Mouse (Mus musculus) Patski (cell line): ENCODE results near the gene Maml3. TPM values are rescaled to one million over a fixed set of nuclear protein-coding genes. Genes with fewer than 3 reads are reported as not detected.

Source experiments
- ATAC-seq: fragments of 100-300 bp; one replicate; pipeline ENCODE4 v1.8.0; 2021
- CTCF ChIA-PET: fragments of 350-600 bp; sonication (Branson Sonifier 250); formaldehyde crosslinking; loops from one replicate; lab custom pipeline; 2022; ENCODE audit warnings: inconsistent platforms; lab: Charles Lee
- POLR2A ChIA-PET: fragments of 350-600 bp; sonication (Branson Sonifier 250); formaldehyde crosslinking; loops from one replicate; lab custom pipeline; 2022; ENCODE audit warnings: antibody characterized with exemption, inconsistent platforms; lab: Charles Lee
- DNase-seq: peaks from one replicate; pipeline ENCODE4 v3.0.0-alpha.2; 2011; ENCODE audit warnings: low read depth, low spot score
- H3K27me3 ChIP-seq: fragments of 371-371 bp; one replicate; pipeline ENCODE4 v1.5.1; 2021
- CTCF ChIP-seq: fragments of 100-300 bp; IDR thresholded peaks from one replicate; pipeline ENCODE4 v1.5.1; 2021
- in situ Hi-C: fragments of 300-500 bp; cut with MboI; formaldehyde crosslinking; loops from 3 replicates; pipeline ENCODE4 v1.11.1; 2018; ENCODE audit warnings: low pct_unique_long_range_greater_than_20kb, mixed read lengths
- polyA plus RNA-seq: library from polyadenylated mRNA; unstranded; gene quantifications from one replicate; pipeline ENCODE4 v1.2.3, GENCODE M21; 2021

Maml3 gene
- polyA plus RNA-seq, 1 experiment from 2014 or later, result 7.7 TPM

DNA sequence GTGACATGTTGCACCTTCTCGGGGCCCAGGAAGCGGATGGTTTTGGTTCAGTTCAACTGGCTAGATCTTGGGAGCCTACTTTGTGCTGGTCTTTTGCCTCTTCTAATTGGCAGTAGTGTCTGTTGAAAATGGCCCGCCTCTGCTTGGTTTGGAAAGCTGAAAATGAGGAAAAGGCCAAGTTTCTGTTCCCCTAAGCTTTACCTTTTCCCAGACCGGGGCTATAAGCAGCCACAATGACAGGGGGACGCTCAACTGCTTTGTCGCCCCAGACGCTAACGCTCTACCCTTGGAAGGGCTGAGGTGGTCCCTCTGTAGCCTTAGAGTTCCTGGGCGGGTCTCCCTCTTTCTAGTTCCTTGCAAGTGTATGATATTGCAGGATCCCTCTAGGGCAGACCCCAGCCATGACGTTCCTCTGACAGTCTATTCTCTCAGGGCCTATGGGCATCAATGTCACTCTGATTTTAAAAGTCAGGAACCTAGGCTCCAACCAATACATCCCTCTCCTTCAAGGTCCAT, 315.4 kb downstream of the Maml3 start:
- in situ Hi-C loops, result no loop called here
- no peaks in the 10 kb centered on the region for H3K27me3 ChIP-seq
- CTCF ChIA-PET, result no interaction called here

DNA sequence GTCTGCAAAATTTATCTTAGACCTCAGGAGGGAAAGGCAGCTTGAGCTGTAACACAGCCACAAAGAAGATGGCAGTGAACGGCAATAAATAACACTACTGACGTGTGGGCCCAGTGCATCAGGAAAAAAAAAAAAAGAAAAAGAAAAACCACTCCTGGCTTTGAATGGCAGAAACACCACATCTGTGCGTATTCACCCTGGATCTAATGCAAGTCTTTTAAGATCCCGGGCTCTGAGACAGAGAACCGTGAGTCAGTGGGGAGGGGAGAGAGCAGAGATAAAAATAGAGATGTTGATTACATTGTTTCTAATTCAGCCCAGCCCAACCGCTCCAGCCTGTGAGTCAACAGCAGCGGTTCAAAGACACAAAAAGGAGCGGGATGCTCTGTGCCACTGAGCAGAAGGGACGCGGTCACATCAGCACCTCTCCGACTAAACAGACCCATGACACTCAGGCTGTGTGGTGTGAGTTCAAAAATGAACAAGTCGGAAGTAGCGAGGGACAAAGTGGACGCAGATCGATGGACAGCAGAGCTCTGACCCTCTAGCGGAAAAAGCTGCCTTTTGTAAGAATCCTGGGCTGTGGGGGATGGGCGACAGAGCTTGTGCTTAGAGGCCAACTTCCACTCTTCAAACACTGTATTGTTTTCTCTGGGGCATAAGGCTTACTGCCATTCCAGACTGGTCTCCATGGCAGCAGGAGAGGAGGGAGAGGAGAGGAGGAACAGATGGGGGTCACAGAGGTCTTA, 316.1 kb downstream of the Maml3 start:
- ATAC-seq (no peak), DNase-seq (no peak)
- POLR2A ChIA-PET, result no interaction called here

More for the DNA sequence above, 315.4 kb downstream of the Maml3 start:
- ATAC-seq (no peak), DNase-seq (no peak)
- no peak for TF ChIP-seq CTCF
- POLR2A ChIA-PET, result no interaction called here

DNA sequence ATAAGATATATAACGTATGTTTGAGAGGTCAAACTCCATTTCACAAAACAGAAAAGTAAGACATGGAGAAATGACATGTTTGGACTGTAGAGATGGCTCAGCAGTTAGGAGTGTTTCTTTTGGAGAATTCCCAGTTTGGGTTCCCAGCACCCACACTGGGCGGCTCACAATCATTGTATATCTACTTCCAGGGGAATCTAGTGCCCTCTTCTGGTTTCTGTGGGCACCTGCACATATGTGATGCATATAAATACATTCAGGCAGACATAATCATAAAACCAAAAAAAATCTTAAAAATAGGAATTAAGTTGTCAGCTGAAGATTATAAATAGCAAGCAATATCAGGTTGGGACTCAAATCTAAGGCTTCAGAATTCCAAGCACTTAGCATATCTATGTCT, 316.9 kb downstream of the Maml3 start:
- no peak for TF ChIP-seq CTCF
- no peak for DNase-seq
- ChIA-PET CTCF (interaction anchor here (1.2 kb wide), 1 partner anchor 9 kb away, joined by 4 read pairs; no protein-coding TSS in a partner anchor), POLR2A (no interaction called here)
- ATAC-seq, result no peak
- H3K27me3 ChIP-seq, result no peaks in the 10 kb centered on the region
- in situ Hi-C loops, result no loop called here

More for the DNA sequence above, 316.1 kb downstream of the Maml3 start:
- in situ Hi-C loops, result no loop called here
- H3K27me3 ChIP-seq, result no peaks in the 10 kb centered on the region
- no peak for TF ChIP-seq CTCF
- CTCF ChIA-PET, result no interaction called here

DNA sequence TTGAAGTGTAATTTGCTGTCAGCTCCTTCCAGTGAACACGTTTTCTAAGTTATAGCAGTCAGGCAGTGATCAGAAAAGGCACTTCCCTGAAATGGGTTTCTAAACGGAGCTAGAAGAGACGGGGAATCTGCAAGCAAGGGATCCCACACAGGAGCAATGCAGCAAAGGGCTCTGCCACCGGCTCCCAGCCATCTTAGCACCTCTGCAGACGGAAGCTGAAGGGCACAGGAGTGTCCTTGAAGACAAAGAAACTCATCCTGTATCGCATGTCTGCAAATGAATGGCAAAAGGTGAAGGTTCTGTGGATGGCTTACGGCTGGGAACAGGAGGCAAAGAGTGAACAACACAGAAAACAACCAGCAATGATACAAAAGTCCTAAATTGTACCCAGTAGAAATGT, 319.1 kb downstream of the Maml3 start:
- POLR2A ChIA-PET, result no interaction called here
- in situ Hi-C loops, result no loop called here
- H3K27me3 ChIP-seq, result no peaks in the 10 kb centered on the region

DNA sequence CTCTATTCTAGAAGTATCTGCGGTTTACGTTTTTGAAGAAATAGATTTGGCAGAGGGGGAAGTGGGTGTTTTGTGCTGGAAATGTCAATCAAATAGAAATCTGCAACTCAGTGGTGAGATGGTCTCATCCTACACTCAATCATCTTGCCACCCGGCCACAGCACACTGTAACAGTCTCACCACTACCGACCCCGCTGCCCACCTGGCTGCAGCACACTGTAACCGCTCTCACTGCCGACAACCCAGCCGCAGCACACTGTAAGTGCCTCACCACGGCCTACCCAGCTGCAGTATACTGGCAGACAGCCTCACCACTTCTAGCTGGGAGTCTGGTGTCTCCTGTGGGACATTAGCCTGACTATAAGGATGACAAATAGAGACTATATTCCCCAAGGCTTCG, 322.7 kb downstream of the Maml3 start:
- CTCF ChIA-PET, result no interaction called here
- TF ChIP-seq CTCF, result no peak
- DNase-seq (no peak), ATAC-seq (no peak)
- no peaks in the 10 kb centered on the region for H3K27me3 ChIP-seq
- in situ Hi-C loops, result no loop called here
- POLR2A ChIA-PET, result no interaction called here

More for the DNA sequence above, 319.1 kb downstream of the Maml3 start:
- no peak for DNase-seq
- CTCF ChIA-PET, result interaction anchor here (1.0 to 1.2 kb wide), 2 partner anchors 30 to 31 kb away, joined by 3 read pairs; no protein-coding TSS in a partner anchor
- ATAC-seq, result no peak
- TF ChIP-seq CTCF, result no peak

DNA sequence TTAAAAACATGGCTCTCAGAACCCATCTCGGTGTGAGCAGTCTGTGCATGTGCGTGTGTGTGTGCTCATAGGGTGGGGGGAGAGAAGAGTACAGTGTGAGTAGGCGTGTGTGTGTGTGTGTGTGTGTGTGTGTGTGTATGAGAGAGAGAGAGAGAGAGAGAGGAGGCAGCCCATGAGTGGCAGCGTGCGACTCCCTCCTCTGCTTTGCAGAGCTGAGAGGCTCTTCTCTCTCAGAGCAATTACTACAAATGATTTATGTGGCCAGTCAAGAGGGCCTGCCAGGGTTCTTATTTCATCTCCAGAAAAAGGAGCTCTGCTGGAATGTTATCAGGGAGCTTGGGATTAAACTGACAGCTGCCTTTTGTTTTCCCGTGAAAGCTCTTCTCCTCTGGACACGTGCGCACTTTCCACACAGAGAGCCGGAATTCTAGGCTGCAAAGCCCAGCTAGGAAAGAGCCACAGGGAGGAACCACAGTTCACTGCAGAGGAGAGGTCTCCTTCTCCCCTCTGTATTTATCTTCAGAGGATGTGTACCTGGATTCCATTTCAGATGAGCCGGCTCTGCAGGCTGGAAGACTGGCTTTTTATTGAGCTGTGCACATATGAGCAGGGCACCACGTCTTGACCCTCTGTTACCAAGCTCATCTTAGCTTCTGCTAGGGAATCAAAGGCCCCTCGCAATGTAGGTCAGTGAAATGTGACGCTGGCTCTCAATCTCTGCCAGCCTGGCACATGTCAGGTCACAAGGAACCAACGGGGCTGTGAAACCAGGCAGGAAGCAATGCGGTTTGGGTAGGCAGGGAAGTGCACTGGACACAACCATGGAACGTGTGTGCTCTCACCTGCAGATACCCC, 325.9 kb downstream of the Maml3 start:
- no peaks in the 10 kb centered on the region for H3K27me3 ChIP-seq
- POLR2A ChIA-PET, result interaction anchor here (0.7 kb wide), 1 partner anchor 21 kb away, joined by 3 read pairs; no protein-coding TSS in a partner anchor
- CTCF ChIA-PET, result interaction anchor here (1.0 to 1.5 kb wide), 2 partner anchors 9 to 10 kb away, joined by 4 read pairs; no protein-coding TSS in a partner anchor
- in situ Hi-C loops, result no loop called here
- no peak for DNase-seq
- no peak for TF ChIP-seq CTCF
- no peak for ATAC-seq

DNA sequence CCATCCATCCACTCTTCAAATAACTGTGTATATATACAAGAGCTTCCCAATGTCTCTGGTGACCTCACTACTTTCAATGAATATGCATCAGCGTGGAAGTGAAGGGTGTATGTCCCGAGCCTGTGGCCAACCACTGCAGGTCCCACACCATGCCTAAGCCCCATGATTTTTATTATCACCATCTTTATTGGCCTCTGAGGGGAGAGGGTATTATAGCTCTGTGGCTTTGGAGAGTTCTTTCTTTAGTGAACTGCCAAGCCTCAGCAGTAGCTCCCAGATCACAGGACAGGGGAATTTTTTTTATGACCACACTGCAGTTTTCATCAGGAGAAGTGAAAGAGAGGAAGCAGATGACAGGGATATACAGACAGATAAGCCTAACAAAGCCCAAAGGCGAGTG, 326.7 kb downstream of the Maml3 start:
- no peak for DNase-seq

DNA sequence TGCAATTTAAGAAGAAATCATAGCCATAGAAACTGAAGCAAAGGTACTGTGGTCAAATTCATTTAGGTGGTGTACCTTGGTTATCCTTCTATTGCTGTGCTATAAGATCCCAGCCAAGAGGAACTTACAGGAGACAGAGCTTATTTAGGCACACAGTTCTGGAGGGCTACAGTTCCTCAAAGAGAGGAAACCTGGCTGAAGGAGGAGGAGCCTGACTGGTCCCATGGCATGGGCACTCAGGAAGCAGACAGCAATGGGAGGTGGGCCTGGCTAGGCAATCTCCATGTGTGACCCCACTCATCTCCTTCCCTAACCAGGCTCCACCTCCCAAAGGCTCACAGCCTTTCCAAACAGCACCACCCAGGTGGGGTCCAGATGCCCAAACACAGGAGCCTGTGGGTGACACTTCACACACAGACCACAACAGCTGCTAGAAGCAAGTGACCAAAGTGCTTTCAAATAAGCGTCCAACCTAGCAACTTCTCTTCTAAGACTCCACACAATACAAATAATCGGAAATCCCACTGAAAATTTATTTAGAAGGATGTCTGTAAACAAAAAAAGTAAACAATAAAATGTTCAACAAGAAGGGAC, 328.8 kb downstream of the Maml3 start:
- no peak for TF ChIP-seq CTCF
- CTCF ChIA-PET, result no interaction called here
- no peak for ATAC-seq
- POLR2A ChIA-PET, result no interaction called here
- no peak for DNase-seq
- no peaks in the 10 kb centered on the region for H3K27me3 ChIP-seq
- in situ Hi-C loops, result no loop called here

More for the DNA sequence above, 326.7 kb downstream of the Maml3 start:
- no peak for TF ChIP-seq CTCF
- POLR2A ChIA-PET, result no interaction called here
- H3K27me3 ChIP-seq, result no peaks in the 10 kb centered on the region
- in situ Hi-C loops, result no loop called here
- no peak for ATAC-seq
- CTCF ChIA-PET, result interaction anchor here (1.5 kb wide), 1 partner anchor 9 kb away, joined by 4 read pairs; no protein-coding TSS in a partner anchor

DNA sequence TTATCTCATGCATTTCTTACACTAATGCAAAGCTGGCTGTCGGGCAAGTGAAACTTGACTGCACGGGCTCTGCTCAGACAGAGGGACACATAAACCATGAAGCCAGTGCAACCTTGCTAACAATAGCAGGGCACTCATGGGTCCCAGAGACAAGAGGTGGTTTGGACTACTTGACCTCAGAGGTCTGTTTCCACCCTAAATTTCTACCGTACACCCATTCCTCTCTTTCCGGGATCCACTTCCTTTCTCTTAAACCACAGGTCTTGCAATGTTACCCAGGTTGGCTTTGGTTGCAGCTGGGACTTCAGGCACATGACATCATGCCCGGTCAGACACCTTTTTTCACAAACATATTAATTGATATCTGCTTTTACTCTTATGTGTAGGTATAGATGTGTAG, 331.3 kb downstream of the Maml3 start:
- TF ChIP-seq CTCF, result no peak
- ATAC-seq (no peak), DNase-seq (no peak)
- no peaks in the 10 kb centered on the region for H3K27me3 ChIP-seq
- ChIA-PET CTCF (interaction anchor here (1.5 kb wide), 1 partner anchor 17 kb away, joined by 3 read pairs; no protein-coding TSS in a partner anchor), POLR2A (no interaction called here)
- in situ Hi-C loops, result no loop called here
